ENCODE assay signal across 8 mouse cellular contexts in the genomic region with DNA sequence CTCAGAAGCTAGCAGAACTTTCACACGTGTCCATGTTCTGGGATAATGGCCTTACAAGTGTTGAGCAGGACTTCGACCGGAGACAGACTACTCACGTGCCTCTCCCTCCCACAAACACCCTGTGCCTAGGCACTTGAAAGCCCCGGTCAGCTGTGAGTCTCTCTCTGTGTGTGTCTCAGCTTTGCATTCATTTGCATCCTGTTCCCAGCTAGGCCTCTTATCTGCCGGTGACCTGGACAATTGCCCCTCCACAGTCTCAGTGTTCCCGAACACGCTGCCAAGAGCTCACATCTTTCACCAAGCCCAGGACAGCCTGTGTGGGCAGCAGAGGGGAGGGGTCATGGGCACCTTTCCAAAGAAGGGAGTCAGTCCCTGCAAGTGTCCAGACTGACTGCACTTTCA. TPM values are rescaled to one million over a fixed set of nuclear protein-coding genes. Genes with fewer than 3 reads are reported as not detected.
DNase-seq lines count a peak whose midpoint lies in the region; ATAC-seq and TF ChIP-seq lines count a peak whose summit lies in the region.
"Had no signal": no experiment of that assay in that cellular context is flagged by ENCODE, and none has a peak within 500 bp of the region (broad histone marks: within the 10 kb centered on the region; RNA-seq: fewer than 3 reads in every experiment).

No protein-coding gene starts in this region.

- peak; percentile 87 for DNase-seq in Muller cell, postnatal 12 days (ENCODE audit: inconsistent ontology term)
- peak; percentile 68 for DNase-seq in adrenal gland, postnatal 14 days
- peak; percentile 66 for DNase-seq in heart, postnatal 0 days (ENCODE audit: low spot score)
- DNase-seq in kidney, postnatal 36 days: peak; percentile 83 to 89
- DNase-seq in right cerebral cortex, postnatal 14 days: no peak
- DNase-seq in left cerebral cortex, adult 18-20 months (ENCODE audit: low spot score in 2 of 2): no peak

- peak; percentile 50; the same call in 1 of the 2 replicates for TF ChIP-seq EP300 in heart, postnatal 0 days (IDR thresholded peaks at IDR 0.05; ENCODE audit: low read depth)

- peaks cover 22% of the 10 kb centered on the region for H3K4me1 ChIP-seq in heart, postnatal 0 days (ENCODE audit: control insufficient read depth, insufficient read depth)
- peaks cover 34% of the 10 kb centered on the region for H3K4me1 ChIP-seq in neural tube, embryonic 15.5 days

- no peak for TF ChIP-seq CTCF in heart, postnatal 0 days (IDR thresholded peaks at IDR 0.05; ENCODE audit: low read depth)

- peak overlapping the region; percentile 83 for H3K4me2 ChIP-seq in heart, postnatal 0 days (ENCODE audit: low read depth, low read length)
- H3K4me2 ChIP-seq in neural tube, embryonic 15.5 days: peak overlapping the region; percentile 84

- H3K36me3 ChIP-seq in heart, postnatal 0 days (replicated peaks; ENCODE audit: control insufficient read depth, insufficient read depth, low read length): no peaks in the 10 kb centered on the region
- H3K36me3 ChIP-seq in neural tube, embryonic 15.5 days: no peaks in the 10 kb centered on the region

- H3K27ac ChIP-seq in heart, postnatal 0 days (ENCODE audit: low read depth): peak overlapping the region; percentile 84
- no peak overlapping the region for H3K27ac ChIP-seq in neural tube, embryonic 15.5 days (replicated peaks)

- 0 out of 2 replicates have a peak overlapping the region, but pooled peaks have one; percentile 65 for H3K4me3 ChIP-seq in heart, postnatal 0 days (ENCODE audit: low read depth, low read length)
- H3K4me3 ChIP-seq in neural tube, embryonic 15.5 days (replicated peaks): no peak overlapping the region

- no peaks in the 10 kb centered on the region for H3K27me3 ChIP-seq in heart, postnatal 0 days (ENCODE audit: control insufficient read depth, insufficient read depth, low read length)
- H3K27me3 ChIP-seq in neural tube, embryonic 15.5 days (replicated peaks): peaks cover 48% of the 10 kb centered on the region

- H3K9ac ChIP-seq in heart, postnatal 0 days (replicated peaks; ENCODE audit: low read depth, low read length): no peak overlapping the region
- no peak overlapping the region for H3K9ac ChIP-seq in neural tube, embryonic 15.5 days (replicated peaks)

- WGBS in heart, postnatal 0 days: 3% methylated on average over 8 of the region's 8 CpGs
- WGBS in neural tube, embryonic 15.5 days: 4% methylated on average over 8 of the region's 8 CpGs

- no peaks in the 10 kb centered on the region for H3K9me3 ChIP-seq in heart, postnatal 0 days (replicated peaks; ENCODE audit: control insufficient read depth, low read length)
- H3K9me3 ChIP-seq in neural tube, embryonic 15.5 days (replicated peaks): no peaks in the 10 kb centered on the region

- peak; percentile 56 for ATAC-seq in heart, postnatal 0 days (ENCODE audit: insufficient read depth, low read depth)
- no peak for ATAC-seq in neural tube, embryonic 15.5 days (ENCODE audit: low FRiP score)

RNA-seq across cellular contexts. Expression of a gene that starts 0.7 kb away (rescaled TPM):
- total RNA-seq in adrenal gland, postnatal 14 days (2021): 10.6 and 12.7 TPM in 2 replicates
- 2.7 and 6.4 TPM in 2 replicates for total RNA-seq in heart, postnatal 0 days (2014; rRNA removed; ENCODE audit: low replicate concordance)
- 4.0 and 4.6 TPM in 2 replicates for polyA plus RNA-seq in heart, postnatal 0 days (2015; fragmentation: Nextera tagmentation; extraction: Ambion mirVana)
- 1.9 and 3.7 TPM in 2 replicates for polyA plus RNA-seq in neural tube, embryonic 15.5 days (2015; fragmentation: Nextera tagmentation; extraction: Ambion mirVana)
- total RNA-seq in left cerebral cortex, adult 18-20 months (2021): 1 to 10 TPM; 4.8 to 4.9 TPM
- total RNA-seq: common myeloid progenitor, adult 5-6 weeks had no signal

RNA-seq across cellular contexts. Expression of a gene that starts 30.2 kb away (rescaled TPM):
- 13.1 and 19.8 TPM in 2 replicates for total RNA-seq in adrenal gland, postnatal 14 days (2021)
- total RNA-seq in heart, postnatal 0 days (2014; rRNA removed; ENCODE audit: low replicate concordance): 12.9 and 13.1 TPM in 2 replicates
- 13.0 and 13.4 TPM in 2 replicates for polyA plus RNA-seq in heart, postnatal 0 days (2015; fragmentation: Nextera tagmentation; extraction: Ambion mirVana)
- 14.5 and 22.6 TPM in 2 replicates for polyA plus RNA-seq in neural tube, embryonic 15.5 days (2015; fragmentation: Nextera tagmentation; extraction: Ambion mirVana)
- total RNA-seq in left cerebral cortex, adult 18-20 months (2021): 1 to 10 TPM; 3.8 to 4.2 TPM

RNA-seq across cellular contexts. Expression of a gene that starts 38.9 kb away (rescaled TPM):
- 44.5 and 45.1 TPM in 2 replicates for total RNA-seq in adrenal gland, postnatal 14 days (2021)
- total RNA-seq in heart, postnatal 0 days (2014; rRNA removed; ENCODE audit: low replicate concordance): 44.7 and 52.5 TPM in 2 replicates
- polyA plus RNA-seq in heart, postnatal 0 days (2015; fragmentation: Nextera tagmentation; extraction: Ambion mirVana): 27.1 and 27.4 TPM in 2 replicates
- 12.0 and 16.2 TPM in 2 replicates for polyA plus RNA-seq in neural tube, embryonic 15.5 days (2015; fragmentation: Nextera tagmentation; extraction: Ambion mirVana)
- 10 to 100 TPM; 15.3 to 16.3 TPM for total RNA-seq in left cerebral cortex, adult 18-20 months (2021)
- total RNA-seq: common myeloid progenitor, adult 5-6 weeks had no signal

RNA-seq across cellular contexts. Expression of a gene that starts 51.8 kb away (rescaled TPM):
- 0.85 TPM in 1 of 2 replicates, not detected in the other for total RNA-seq in adrenal gland, postnatal 14 days (2021)
- total RNA-seq in heart, postnatal 0 days (2014; rRNA removed; ENCODE audit: low replicate concordance): 4.6 TPM in 1 of 2 replicates, not detected in the other
- polyA plus RNA-seq in heart, postnatal 0 days (2015; fragmentation: Nextera tagmentation; extraction: Ambion mirVana): 0.27 and 0.36 TPM in 2 replicates
- 26.1 TPM in 1 of 2 replicates, not detected in the other for polyA plus RNA-seq in neural tube, embryonic 15.5 days (2015; fragmentation: Nextera tagmentation; extraction: Ambion mirVana)
- not detected for total RNA-seq in left cerebral cortex, adult 18-20 months (2021)
- total RNA-seq: common myeloid progenitor, adult 5-6 weeks had no signal

Comparison
In these comparisons a context has a peak if more than half of its experiments do, and no peak if none do; other contexts are left out.
1. DNase-seq: peak in Muller cell, postnatal 12 days (single experiment), adrenal gland, postnatal 14 days (single experiment), heart, postnatal 0 days (single experiment) and kidney, postnatal 36 days (2 of 2); none in right cerebral cortex, postnatal 14 days (single experiment) and left cerebral cortex, adult 18-20 months (0 of 2).